In genomic region chr2:18965108-18965507, GRCm38 (mm10) we compare ENCODE assay signal across 32 mouse cellular contexts. TPM values are rescaled to one million over a fixed set of nuclear protein-coding genes. Genes with fewer than 3 reads are reported as not detected.
DNase-seq lines count a peak whose midpoint lies in the region; ATAC-seq and TF ChIP-seq lines count a peak whose summit lies in the region.
"Had no signal": no experiment of that assay in that cellular context is flagged by ENCODE, and none has a peak within 500 bp of the region (broad histone marks: within the 10 kb centered on the region; RNA-seq: fewer than 3 reads in every experiment).

No protein-coding gene starts in this region.

- whole genome bisulfite sequencing in kidney, embryonic 15.5 days = 67% methylated on average over 3 of the region's 3 CpGs
- 68% methylated on average over 3 of the region's 3 CpGs for WGBS in kidney, adult 2 months
- WGBS in midbrain, embryonic 11.5 days = 78% methylated on average over 3 of the region's 3 CpGs
- WGBS in midbrain, embryonic 14.5 days = 76% methylated on average over 3 of the region's 3 CpGs
- WGBS in limb, embryonic 10.5 days = 77% methylated on average over 3 of the region's 3 CpGs
- WGBS in limb, embryonic 15.5 days = 61% methylated on average over 3 of the region's 3 CpGs

- H3K9me3 ChIP-seq in kidney, embryonic 15.5 days (replicated peaks) = no peaks in the 10 kb centered on the region
- no peaks in the 10 kb centered on the region for H3K9me3 ChIP-seq in midbrain, embryonic 11.5 days (ENCODE audit: control insufficient read depth, low read length)
- no peaks in the 10 kb centered on the region for H3K9me3 ChIP-seq in midbrain, embryonic 14.5 days (ENCODE audit: control insufficient read depth, low read length)
- no peaks in the 10 kb centered on the region for H3K9me3 ChIP-seq in limb, embryonic 10.5 days (replicated peaks)
- H3K9me3 ChIP-seq in limb, embryonic 15.5 days = no peaks in the 10 kb centered on the region
- H3K9me3 ChIP-seq: forebrain, embryonic 10.5 days; heart, embryonic 13.5 days; hindbrain, embryonic 10.5 days; intestine, embryonic 15.5 days; lung, embryonic 15.5 days; midbrain, embryonic 15.5 days had no signal

- H3K9ac ChIP-seq in kidney, embryonic 15.5 days = no peak overlapping the region
- H3K9ac ChIP-seq in midbrain, embryonic 11.5 days (ENCODE audit: low read length) = no peak overlapping the region
- H3K9ac ChIP-seq in midbrain, embryonic 14.5 days (replicated peaks; ENCODE audit: low read length) = no peak overlapping the region
- no peak overlapping the region for H3K9ac ChIP-seq in limb, embryonic 15.5 days
- H3K9ac ChIP-seq: heart, embryonic 13.5 days; intestine, embryonic 15.5 days; lung, embryonic 15.5 days; midbrain, embryonic 15.5 days had no signal

- peaks cover 10% of the 10 kb centered on the region; the same call in 1 of the 2 replicates for H3K4me1 ChIP-seq in kidney, embryonic 15.5 days
- no peaks in the 10 kb centered on the region for H3K4me1 ChIP-seq in kidney, adult 2 months (ENCODE audit: control insufficient read depth, insufficient read depth, low read length)
- H3K4me1 ChIP-seq in midbrain, embryonic 11.5 days (ENCODE audit: control insufficient read depth, insufficient read depth, low read length) = peaks cover 2% of the 10 kb centered on the region
- H3K4me1 ChIP-seq in midbrain, embryonic 14.5 days (ENCODE audit: control insufficient read depth, insufficient read depth, low read length) = no peaks in the 10 kb centered on the region
- H3K4me1 ChIP-seq in limb, embryonic 10.5 days = peaks cover 32% of the 10 kb centered on the region
- 0 out of 2 replicates have a peak, but pooled peaks cover 7% of the 10 kb centered on the region for H3K4me1 ChIP-seq in limb, embryonic 15.5 days
- H3K4me1 ChIP-seq: midbrain, embryonic 15.5 days had no signal

- TF ChIP-seq CTCF in kidney, adult 2 months (conservative IDR thresholded peaks at IDR 0.05; ENCODE audit: insufficient read depth, insufficient read length, low read depth, low read length) = no peak

- DNase-seq in kidney, adult 2 months = no peak
- peak; percentile 66 for DNase-seq in midbrain, embryonic 11.5 days (ENCODE audit: low spot score, missing footprints)
- no peak for DNase-seq in midbrain, embryonic 14.5 days
- DNase-seq in limb, embryonic 10.5 days (ENCODE audit: low spot score) = no peak
- DNase-seq in spleen, postnatal 4 days (ENCODE audit: low spot score in 2 of 2) = no peak
- no peak for DNase-seq in left cerebral cortex, adult 8-10 months (ENCODE audit: low spot score in 2 of 2)
- DNase-seq: adrenal gland, adult 2 months; adrenal gland, postnatal 36 days; B cell, adult 2 months; cerebellum, adult 2 months; cerebellum, postnatal 25 days; gastrocnemius, adult 2 months; gastrocnemius, postnatal 36 days; heart, postnatal 10 days; kidney, postnatal 14 days; lung, postnatal 36 days; right cerebral cortex, postnatal 14 days; thymus, postnatal 14 days had no signal

- H3K4me3 ChIP-seq in kidney, embryonic 15.5 days (replicated peaks) = no peak overlapping the region
- no peak overlapping the region for H3K4me3 ChIP-seq in kidney, adult 2 months (ENCODE audit: insufficient read depth, low read depth, low read length)
- H3K4me3 ChIP-seq in midbrain, embryonic 11.5 days (ENCODE audit: low read depth, low read length) = no peak overlapping the region
- H3K4me3 ChIP-seq in midbrain, embryonic 14.5 days (replicated peaks; ENCODE audit: low read depth, low read length) = no peak overlapping the region
- H3K4me3 ChIP-seq in limb, embryonic 10.5 days = no peak overlapping the region
- H3K4me3 ChIP-seq in limb, embryonic 15.5 days = no peak overlapping the region
- H3K4me3 ChIP-seq: forebrain, embryonic 10.5 days; gastrocnemius, adult 2 months; heart, embryonic 13.5 days; hindbrain, embryonic 10.5 days; intestine, embryonic 15.5 days; layer of hippocampus, adult 2 months; left cerebral cortex, adult 2 months; lung, embryonic 15.5 days; midbrain, embryonic 15.5 days had no signal

- peak; percentile 74 for ATAC-seq in kidney, embryonic 15.5 days (replicated peaks; ENCODE audit: low FRiP score)
- ATAC-seq in midbrain, embryonic 11.5 days (ENCODE audit: low FRiP score) = no peak
- no peak for ATAC-seq in midbrain, embryonic 14.5 days (ENCODE audit: low FRiP score, low TSS enrichment)
- ATAC-seq in limb, embryonic 15.5 days (ENCODE audit: insufficient number of reproducible peaks, low FRiP score, low TSS enrichment, low read depth) = 0 out of 2 replicates have a peak, but pooled peaks have one; percentile 68
- ATAC-seq: activated CD4-positive, CD25-positive, alpha-beta regulatory T cell, adult 4 months; forebrain, embryonic 16.5 days; hindbrain, embryonic 16.5 days; intestine, embryonic 15.5 days; midbrain, embryonic 15.5 days had no signal

- H3K27me3 ChIP-seq in kidney, embryonic 15.5 days = no peaks in the 10 kb centered on the region
- no peaks in the 10 kb centered on the region for H3K27me3 ChIP-seq in kidney, adult 2 months (replicated peaks; ENCODE audit: control insufficient read depth, insufficient read depth, low read length)
- no peaks in the 10 kb centered on the region for H3K27me3 ChIP-seq in midbrain, embryonic 11.5 days (ENCODE audit: control insufficient read depth, insufficient read depth, low read length)
- no peaks in the 10 kb centered on the region for H3K27me3 ChIP-seq in midbrain, embryonic 14.5 days (ENCODE audit: control insufficient read depth, insufficient read depth, low read length)
- no peaks in the 10 kb centered on the region for H3K27me3 ChIP-seq in limb, embryonic 10.5 days (ENCODE audit: low read depth, poor library complexity, severe bottlenecking)
- no peaks in the 10 kb centered on the region for H3K27me3 ChIP-seq in limb, embryonic 15.5 days
- H3K27me3 ChIP-seq: heart, embryonic 13.5 days; intestine, embryonic 15.5 days; lung, embryonic 15.5 days; midbrain, embryonic 15.5 days had no signal

- no peaks in the 10 kb centered on the region for H3K36me3 ChIP-seq in kidney, embryonic 15.5 days
- H3K36me3 ChIP-seq in kidney, adult 2 months (ENCODE audit: control insufficient read depth, insufficient read depth, low read length) = no peaks in the 10 kb centered on the region
- no peaks in the 10 kb centered on the region for H3K36me3 ChIP-seq in midbrain, embryonic 11.5 days (ENCODE audit: control insufficient read depth, insufficient read depth, low read length)
- H3K36me3 ChIP-seq in midbrain, embryonic 14.5 days (ENCODE audit: control insufficient read depth, insufficient read depth, low read length) = no peaks in the 10 kb centered on the region
- no peaks in the 10 kb centered on the region for H3K36me3 ChIP-seq in limb, embryonic 10.5 days
- H3K36me3 ChIP-seq in limb, embryonic 15.5 days = no peaks in the 10 kb centered on the region
- H3K36me3 ChIP-seq: forebrain, embryonic 10.5 days; heart, embryonic 13.5 days; hindbrain, embryonic 10.5 days; intestine, embryonic 15.5 days; lung, embryonic 15.5 days; midbrain, embryonic 15.5 days had no signal

- TF ChIP-seq POLR2A in kidney, adult 2 months (IDR thresholded peaks at IDR 0.05; ENCODE audit: low read depth, low read length) = no peak

- H3K27ac ChIP-seq in kidney, embryonic 15.5 days = no peak overlapping the region
- H3K27ac ChIP-seq in kidney, adult 2 months (ENCODE audit: insufficient read depth, low read depth, low read length) = no peak overlapping the region
- H3K27ac ChIP-seq in midbrain, embryonic 11.5 days (ENCODE audit: low read depth, low read length) = no peak overlapping the region
- no peak overlapping the region for H3K27ac ChIP-seq in midbrain, embryonic 14.5 days (replicated peaks; ENCODE audit: low read depth, low read length)
- 0 out of 2 replicates have a peak overlapping the region, but pooled peaks have one; percentile 26 for H3K27ac ChIP-seq in limb, embryonic 10.5 days
- H3K27ac ChIP-seq in limb, embryonic 15.5 days = no peak overlapping the region
- H3K27ac ChIP-seq: forebrain, embryonic 10.5 days; gastrocnemius, adult 2 months; heart, embryonic 13.5 days; hindbrain, embryonic 10.5 days; intestine, embryonic 15.5 days; layer of hippocampus, adult 2 months; left cerebral cortex, adult 2 months; lung, embryonic 15.5 days; midbrain, embryonic 15.5 days had no signal

- no peak overlapping the region for H3K4me2 ChIP-seq in kidney, embryonic 15.5 days
- no peak overlapping the region for H3K4me2 ChIP-seq in midbrain, embryonic 11.5 days
- H3K4me2 ChIP-seq in midbrain, embryonic 14.5 days (ENCODE audit: low read length) = no peak overlapping the region
- H3K4me2 ChIP-seq in limb, embryonic 15.5 days = no peak overlapping the region
- H3K4me2 ChIP-seq: heart, embryonic 13.5 days; intestine, embryonic 15.5 days; liver, embryonic 11.5 days; lung, embryonic 15.5 days; midbrain, embryonic 15.5 days had no signal

RNA-seq across cellular contexts. Expression of gene Pip4k2a, which starts 32.8 kb away (rescaled TPM):
- polyA plus RNA-seq in kidney, embryonic 15.5 days (2015; fragmentation: Nextera tagmentation; extraction: Ambion mirVana) = 13.2 TPM in 2 replicates
- 5.6 and 7.1 TPM in 2 replicates for polyA plus RNA-seq in kidney, adult 2 months (2012; rRNA removed)
- 9.7 and 11.5 TPM in 2 replicates for polyA plus RNA-seq in midbrain, embryonic 11.5 days (2014; fragmentation: Nextera tagmentation; extraction: Ambion mirVana)
- 10.3 and 11.8 TPM in 2 replicates for polyA plus RNA-seq in midbrain, embryonic 14.5 days (2014; fragmentation: Nextera tagmentation; extraction: Ambion mirVana)
- 5.6 and 6.7 TPM in 2 replicates for polyA plus RNA-seq in limb, embryonic 10.5 days (2016; fragmentation: Nextera tagmentation; extraction: Ambion mirVana)
- polyA plus RNA-seq in limb, embryonic 15.5 days (2015; fragmentation: Nextera tagmentation; extraction: Ambion mirVana) = 8.2 and 10.0 TPM in 2 replicates
- 10 to 100 TPM; 61.9 to 66.5 (median 64.9) TPM for total RNA-seq in left cerebral cortex, adult 8-10 months (2022)

RNA-seq across cellular contexts. Expression of gene 4930426L09Rik, which starts 33.0 kb away (rescaled TPM):
- polyA plus RNA-seq in kidney, embryonic 15.5 days (2015; fragmentation: Nextera tagmentation; extraction: Ambion mirVana) = 0.27 and 0.33 TPM in 2 replicates
- polyA plus RNA-seq in kidney, adult 2 months (2012; rRNA removed) = 0.38 and 0.56 TPM in 2 replicates
- polyA plus RNA-seq in midbrain, embryonic 11.5 days (2014; fragmentation: Nextera tagmentation; extraction: Ambion mirVana) = 0.29 and 0.38 TPM in 2 replicates
- polyA plus RNA-seq in midbrain, embryonic 14.5 days (2014; fragmentation: Nextera tagmentation; extraction: Ambion mirVana) = 0.47 and 0.49 TPM in 2 replicates
- 0.20 and 0.25 TPM in 2 replicates for polyA plus RNA-seq in limb, embryonic 10.5 days (2016; fragmentation: Nextera tagmentation; extraction: Ambion mirVana)
- 0.16 and 0.29 TPM in 2 replicates for polyA plus RNA-seq in limb, embryonic 15.5 days (2015; fragmentation: Nextera tagmentation; extraction: Ambion mirVana)
- 1 to 10 TPM; 1.1 to 2.5 (median 1.2) TPM for total RNA-seq in left cerebral cortex, adult 8-10 months (2022)
- total RNA-seq: gastrocnemius, adult 2 months; gastrocnemius, postnatal 36 days had no signal

Comparison
In these comparisons a context has a peak if more than half of its experiments do, and no peak if none do; other contexts are left out.
1. ATAC-seq: peak in kidney, embryonic 15.5 days (single experiment) and limb, embryonic 15.5 days (single experiment); none in midbrain, embryonic 11.5 days (single experiment) and midbrain, embryonic 14.5 days (single experiment).